Mouse (Mus musculus): Measurements from ENCODE around the gene Igsf6. TPM values are rescaled to one million over a fixed set of nuclear protein-coding genes. Genes with fewer than 3 reads are reported as not detected.

Gene Igsf6
- polyA plus RNA-seq, 1 experiment: 0.04 TPM

DNA sequence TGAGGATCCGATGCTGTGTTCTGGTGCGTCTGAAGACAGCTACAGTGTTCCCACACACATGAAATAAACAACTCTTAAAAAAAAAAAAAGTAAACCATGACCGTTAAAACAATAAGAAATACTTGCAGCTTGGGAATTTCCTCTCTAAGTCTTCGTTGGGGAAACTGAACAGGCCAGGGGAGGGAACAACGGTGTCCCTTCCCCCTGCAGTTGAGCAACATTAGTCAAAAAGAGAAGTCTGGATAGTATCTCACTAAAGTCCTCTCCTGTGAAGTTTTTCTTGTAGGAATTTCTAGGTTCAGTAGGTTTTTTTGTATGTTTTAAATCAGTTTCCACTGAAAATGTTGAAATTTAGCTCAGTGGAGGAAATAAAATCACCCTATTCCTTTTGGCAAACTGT, 1.9 kb downstream of the Igsf6 start:
- no peak overlapping the region for H3K4me2 ChIP-seq (ENCODE audit: low read depth)
- no peak overlapping the region for H3ac ChIP-seq (ENCODE audit: control insufficient read depth, insufficient read length)
- H3K36me3 ChIP-seq (ENCODE audit: control insufficient read depth, insufficient read depth): peaks cover 12% of the 10 kb centered on the region
- H3K4me3 ChIP-seq: no peak overlapping the region
- H3K79me2 ChIP-seq (ENCODE audit: control insufficient read depth, insufficient read depth): no peaks in the 10 kb centered on the region
- H3K27me3 ChIP-seq (ENCODE audit: control insufficient read depth, insufficient read depth, insufficient read length): no peaks in the 10 kb centered on the region
- TF ChIP-seq TCF12 (IDR thresholded peaks at IDR 0.05; ENCODE audit: insufficient read depth, poor library complexity, severe bottlenecking) (no peak), MAX (IDR thresholded peaks at IDR 0.05; ENCODE audit: low read depth) (no peak), USF1 (IDR thresholded peaks at IDR 0.05; ENCODE audit: low read depth) (no peak), MYOG (IDR thresholded peaks at IDR 0.05; ENCODE audit: control insufficient read depth in 1 of 3, insufficient read depth in 1 of 3, insufficient read length in 2 of 3, low read depth in 2 of 3) (no peak), MYOD1 (IDR thresholded peaks at IDR 0.05; ENCODE audit: control insufficient read depth in 1 of 3, insufficient read length in 2 of 3, low read depth in 2 of 3) (no peak), POLR2A (IDR thresholded peaks at IDR 0.05; ENCODE audit: insufficient read length, low read depth) (no peak), POLR2AphosphoS2 (IDR thresholded peaks at IDR 0.05; ENCODE audit: insufficient read length, low read depth) (no peak), SRF (IDR thresholded peaks at IDR 0.05; ENCODE audit: control insufficient read depth, insufficient read length, low read depth) (no peak), CEBPB (IDR thresholded peaks at IDR 0.05; ENCODE audit: insufficient read depth, poor library complexity, severe bottlenecking) (no peak), TCF3 (IDR thresholded peaks at IDR 0.05; ENCODE audit: insufficient read length, low read depth) (no peak), E2F4 (IDR thresholded peaks at IDR 0.05; ENCODE audit: insufficient read depth) (no peak), REST (IDR thresholded peaks at IDR 0.05; ENCODE audit: insufficient read depth, insufficient read length) (no peak)

DNA sequence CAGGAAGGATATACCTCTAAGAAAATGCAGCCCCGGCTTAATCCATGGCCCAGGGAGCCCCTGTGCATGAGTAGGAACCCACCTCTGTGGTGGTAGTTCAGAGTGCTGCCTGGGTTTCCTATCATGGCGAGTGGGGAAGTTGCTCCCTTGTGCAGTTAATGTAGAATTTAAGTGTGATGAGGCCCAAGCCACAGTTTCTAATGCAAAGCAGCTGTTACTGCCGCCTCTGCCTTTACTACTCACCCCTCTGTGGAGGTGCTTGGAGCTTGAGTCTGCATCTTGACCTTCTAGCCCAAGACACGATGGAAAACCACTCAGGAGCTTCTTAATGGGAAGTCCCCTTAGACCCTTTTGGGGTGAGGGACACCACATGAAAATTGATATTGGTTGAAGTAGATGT, 3.1 kb downstream of the Igsf6 start:
- Histone ChIP-seq H3K4me3 (no peak overlapping the region), H3K27me3 (ENCODE audit: control insufficient read depth, insufficient read depth, insufficient read length) (no peaks in the 10 kb centered on the region), H3K79me2 (ENCODE audit: control insufficient read depth, insufficient read depth) (no peaks in the 10 kb centered on the region), H3ac (ENCODE audit: control insufficient read depth, insufficient read length) (no peak overlapping the region), H3K36me3 (ENCODE audit: control insufficient read depth, insufficient read depth) (peaks cover 13% of the 10 kb centered on the region), H3K4me2 (ENCODE audit: low read depth) (no peak overlapping the region)
- TF ChIP-seq MYOG (IDR thresholded peaks at IDR 0.05; ENCODE audit: control insufficient read depth in 1 of 3, insufficient read depth in 1 of 3, insufficient read length in 2 of 3, low read depth in 2 of 3) (no peak), TCF12 (IDR thresholded peaks at IDR 0.05; ENCODE audit: insufficient read depth, poor library complexity, severe bottlenecking) (no peak), SRF (IDR thresholded peaks at IDR 0.05; ENCODE audit: control insufficient read depth, insufficient read length, low read depth) (no peak), POLR2AphosphoS2 (IDR thresholded peaks at IDR 0.05; ENCODE audit: insufficient read length, low read depth) (no peak), MYOD1 (IDR thresholded peaks at IDR 0.05; ENCODE audit: control insufficient read depth in 1 of 3, insufficient read length in 2 of 3, low read depth in 2 of 3) (no peak), MAX (IDR thresholded peaks at IDR 0.05; ENCODE audit: low read depth) (no peak), TCF3 (IDR thresholded peaks at IDR 0.05; ENCODE audit: insufficient read length, low read depth) (no peak), POLR2A (IDR thresholded peaks at IDR 0.05; ENCODE audit: insufficient read length, low read depth) (no peak), CEBPB (IDR thresholded peaks at IDR 0.05; ENCODE audit: insufficient read depth, poor library complexity, severe bottlenecking) (no peak)

DNA sequence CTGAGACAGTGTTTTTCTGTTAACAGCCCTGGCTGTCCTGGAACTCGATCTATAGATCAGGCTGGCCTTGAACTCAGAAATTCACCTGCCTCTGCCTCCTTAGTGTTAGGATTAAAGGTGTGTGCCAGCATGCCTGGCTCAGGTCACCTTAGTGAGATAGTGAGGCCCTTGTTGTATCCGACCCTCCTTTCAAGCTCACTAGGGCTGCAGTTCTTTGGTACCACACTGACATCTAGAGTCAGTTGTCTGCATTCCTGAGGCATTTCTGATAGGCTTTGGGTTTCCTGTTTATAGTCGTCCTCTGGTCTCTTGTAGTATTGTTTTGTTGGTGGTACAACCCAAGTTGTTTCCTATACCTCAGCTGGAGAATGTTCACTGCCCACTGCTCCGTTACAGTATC, 10.1 kb downstream of the Igsf6 start:
- Histone ChIP-seq H3K79me2 (ENCODE audit: control insufficient read depth, insufficient read depth) (no peaks in the 10 kb centered on the region), H3K27me3 (ENCODE audit: control insufficient read depth, insufficient read depth, insufficient read length) (no peaks in the 10 kb centered on the region), H3ac (ENCODE audit: control insufficient read depth, insufficient read length) (no peak overlapping the region), H3K4me3 (no peak overlapping the region), H3K4me2 (ENCODE audit: low read depth) (no peak overlapping the region), H3K36me3 (ENCODE audit: control insufficient read depth, insufficient read depth) (peaks cover 24% of the 10 kb centered on the region)
- TF ChIP-seq POLR2AphosphoS2 (IDR thresholded peaks at IDR 0.05; ENCODE audit: insufficient read length, low read depth) (no peak), MAX (IDR thresholded peaks at IDR 0.05; ENCODE audit: low read depth) (no peak), USF1 (IDR thresholded peaks at IDR 0.05; ENCODE audit: low read depth) (no peak), POLR2A (IDR thresholded peaks at IDR 0.05; ENCODE audit: insufficient read length, low read depth) (no peak), TCF3 (IDR thresholded peaks at IDR 0.05; ENCODE audit: insufficient read length, low read depth) (no peak), TCF12 (IDR thresholded peaks at IDR 0.05; ENCODE audit: insufficient read depth, poor library complexity, severe bottlenecking) (no peak)

DNA sequence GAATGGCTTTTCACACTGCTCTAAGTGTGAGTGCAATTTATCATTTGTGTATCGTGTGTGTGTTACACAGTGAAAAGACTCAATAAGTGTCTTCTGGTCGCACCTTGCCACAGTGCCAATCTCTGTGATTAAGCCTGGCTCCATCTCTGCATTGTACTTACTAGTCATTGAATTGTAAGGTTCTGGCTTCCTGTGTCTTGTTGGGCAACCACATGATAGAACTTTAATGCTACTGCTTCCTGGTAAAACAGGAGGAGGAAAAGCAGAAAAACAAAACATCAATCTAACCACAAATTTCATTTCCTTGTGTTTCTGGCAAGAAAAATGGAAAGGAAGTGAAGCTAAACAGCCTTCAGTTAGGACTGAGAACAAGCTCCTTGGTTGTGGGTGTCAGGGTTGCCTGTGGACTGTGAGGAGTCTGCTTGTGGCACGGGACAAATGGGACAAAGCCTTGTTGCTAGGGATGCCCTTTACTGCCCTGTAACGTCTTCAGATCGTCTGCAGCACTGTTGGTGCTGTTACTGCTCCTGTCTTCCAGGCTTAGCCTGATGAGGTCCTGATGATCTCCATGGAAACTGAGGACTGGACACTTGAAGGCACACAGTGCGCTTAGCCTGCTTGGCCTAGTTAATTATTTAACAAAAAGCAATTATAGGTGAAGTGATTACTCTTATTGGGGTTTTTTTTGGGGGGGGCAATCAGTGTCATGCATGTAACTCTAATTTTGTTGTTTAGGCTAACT, 14.7 kb downstream of the Igsf6 start:
- H3K4me3 ChIP-seq: no peak overlapping the region
- H3K79me2 ChIP-seq (ENCODE audit: control insufficient read depth, insufficient read depth): no peaks in the 10 kb centered on the region
- H3ac ChIP-seq (ENCODE audit: control insufficient read depth, insufficient read length): no peak overlapping the region
- no peaks in the 10 kb centered on the region for H3K27me3 ChIP-seq (ENCODE audit: control insufficient read depth, insufficient read depth, insufficient read length)
- no peak for TF ChIP-seq TCF3 (IDR thresholded peaks at IDR 0.05; ENCODE audit: insufficient read length, low read depth)
- no peak for TF ChIP-seq SRF (IDR thresholded peaks at IDR 0.05; ENCODE audit: control insufficient read depth, insufficient read length, low read depth)
- no peak for TF ChIP-seq POLR2AphosphoS2 (IDR thresholded peaks at IDR 0.05; ENCODE audit: insufficient read length, low read depth)
- TF ChIP-seq CEBPB (IDR thresholded peaks at IDR 0.05; ENCODE audit: insufficient read depth, poor library complexity, severe bottlenecking): no peak
- TF ChIP-seq E2F4 (IDR thresholded peaks at IDR 0.05; ENCODE audit: insufficient read depth): no peak
- TF ChIP-seq MAX (IDR thresholded peaks at IDR 0.05; ENCODE audit: low read depth): no peak
- TF ChIP-seq MYOD1 (IDR thresholded peaks at IDR 0.05; ENCODE audit: control insufficient read depth in 1 of 3, insufficient read length in 2 of 3, low read depth in 2 of 3): no peak
- no peak overlapping the region for H3K4me2 ChIP-seq (ENCODE audit: low read depth)
- peaks cover 36% of the 10 kb centered on the region for H3K36me3 ChIP-seq (ENCODE audit: control insufficient read depth, insufficient read depth)

DNA sequence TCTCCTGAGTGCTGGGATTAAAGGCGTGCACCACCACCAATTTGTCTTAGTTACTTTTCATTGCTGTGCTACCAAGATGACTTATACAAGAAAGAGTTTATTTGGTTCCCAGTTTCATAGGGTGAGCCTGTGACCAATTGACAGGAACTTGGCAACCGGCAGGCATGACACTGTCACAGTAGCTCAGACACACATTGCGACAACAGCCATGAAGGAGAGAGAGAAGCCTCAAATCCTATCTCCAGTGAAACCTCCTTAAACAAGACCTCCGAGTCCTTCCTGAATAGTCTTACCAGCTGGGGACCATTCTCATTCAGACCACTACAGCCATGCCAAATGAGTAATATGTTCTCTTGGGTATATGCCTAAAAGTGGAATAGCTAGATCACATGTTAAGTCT, 21.3 kb downstream of the Igsf6 start:
- peaks cover 32% of the 10 kb centered on the region for H3K79me2 ChIP-seq (ENCODE audit: control insufficient read depth, insufficient read depth)
- TF ChIP-seq E2F4 (IDR thresholded peaks at IDR 0.05; ENCODE audit: insufficient read depth) (no peak), MYOG (IDR thresholded peaks at IDR 0.05; ENCODE audit: control insufficient read depth in 1 of 3, insufficient read depth in 1 of 3, insufficient read length in 2 of 3, low read depth in 2 of 3) (no peak), MAX (IDR thresholded peaks at IDR 0.05; ENCODE audit: low read depth) (no peak), MYOD1 (IDR thresholded peaks at IDR 0.05; ENCODE audit: control insufficient read depth in 1 of 3, insufficient read length in 2 of 3, low read depth in 2 of 3) (no peak), USF1 (IDR thresholded peaks at IDR 0.05; ENCODE audit: low read depth) (no peak), TCF3 (IDR thresholded peaks at IDR 0.05; ENCODE audit: insufficient read length, low read depth) (no peak), SRF (IDR thresholded peaks at IDR 0.05; ENCODE audit: control insufficient read depth, insufficient read length, low read depth) (no peak), POLR2AphosphoS2 (IDR thresholded peaks at IDR 0.05; ENCODE audit: insufficient read length, low read depth) (no peak), POLR2A (IDR thresholded peaks at IDR 0.05; ENCODE audit: insufficient read length, low read depth) (no peak)
- peaks cover 39% of the 10 kb centered on the region for H3K36me3 ChIP-seq (ENCODE audit: control insufficient read depth, insufficient read depth)
- H3K27me3 ChIP-seq (ENCODE audit: control insufficient read depth, insufficient read depth, insufficient read length): no peaks in the 10 kb centered on the region
- no peak overlapping the region for H3K4me2 ChIP-seq (ENCODE audit: low read depth)
- H3K4me3 ChIP-seq: no peak overlapping the region
- no peak overlapping the region for H3ac ChIP-seq (ENCODE audit: control insufficient read depth, insufficient read length)

Data from myocyte (in vitro differentiated cells).